Mouse (Mus musculus) stomach, embryonic 15.5 days (tissue): ENCODE measurements around the gene Asic2. TPM values are rescaled to one million over a fixed set of nuclear protein-coding genes. Genes with fewer than 3 reads are reported as not detected.

Source experiments
- ATAC-seq: fragments of 200-750 bp; cut with Nextera tagmentation; 2 replicates; pipeline ENCODE4 v1.8.0; 2017; ENCODE audit warnings: low read depth, moderate number of reproducible peaks, moderate TSS enrichment; ENCODE audit not compliant: insufficient read depth, low FRiP score
- H3K27ac ChIP-seq: fragments of 300-500 bp; sonication (generic); 2 replicates; pipeline ENCODE4 v1.5.1; 2015; ENCODE audit warnings: mild to moderate bottlenecking, inconsistent platforms
- H3K27me3 ChIP-seq: fragments of 300-500 bp; sonication (generic); replicated peaks from 2 replicates; pipeline ENCODE4 v1.6.1; 2015; ENCODE audit warnings: inconsistent platforms
- H3K36me3 ChIP-seq: fragments of 300-500 bp; sonication (generic); 2 replicates; pipeline ENCODE4 v1.6.1; 2015; ENCODE audit warnings: inconsistent platforms
- H3K4me1 ChIP-seq: fragments of 300-500 bp; sonication (generic); 2 replicates; pipeline ENCODE4 v1.6.1; 2015; ENCODE audit warnings: inconsistent platforms
- H3K4me2 ChIP-seq: fragments of 300-500 bp; sonication (generic); 2 replicates; pipeline ENCODE4 v1.6.1; 2015; ENCODE audit warnings: mild to moderate bottlenecking, inconsistent platforms
- H3K4me3 ChIP-seq: fragments of 300-500 bp; sonication (generic); replicated peaks from 2 replicates; pipeline ENCODE4 v1.5.1; 2015; ENCODE audit warnings: inconsistent platforms
- H3K9ac ChIP-seq: fragments of 300-500 bp; sonication (generic); 2 replicates; pipeline ENCODE4 v1.6.1; 2015; ENCODE audit warnings: inconsistent platforms
- H3K9me3 ChIP-seq: fragments of 300-500 bp; sonication (generic); 2 replicates; pipeline ENCODE4 v1.6.1; 2016; ENCODE audit warnings: inconsistent platforms
- WGBS: fragments of 180-500 bp; shearing (Covaris S2); methylation state at CpG from one replicate; pipeline ENCODE4 v1.1.7; 2015; 5-methylcytosine and 5-hydroxymethylcytosine counted together
- polyA plus RNA-seq: library from polyadenylated mRNA; unstranded; fragments of >200 nt; fragmentation: Nextera tagmentation; extraction: Ambion mirVana; gene quantifications from 2 replicates; pipeline ENCODE4 v1.2.1, GENCODE M21; 2015

Gene Asic2
- polyA plus RNA-seq, 1 experiment from 2014 or later, result 0.65 TPM

DNA sequence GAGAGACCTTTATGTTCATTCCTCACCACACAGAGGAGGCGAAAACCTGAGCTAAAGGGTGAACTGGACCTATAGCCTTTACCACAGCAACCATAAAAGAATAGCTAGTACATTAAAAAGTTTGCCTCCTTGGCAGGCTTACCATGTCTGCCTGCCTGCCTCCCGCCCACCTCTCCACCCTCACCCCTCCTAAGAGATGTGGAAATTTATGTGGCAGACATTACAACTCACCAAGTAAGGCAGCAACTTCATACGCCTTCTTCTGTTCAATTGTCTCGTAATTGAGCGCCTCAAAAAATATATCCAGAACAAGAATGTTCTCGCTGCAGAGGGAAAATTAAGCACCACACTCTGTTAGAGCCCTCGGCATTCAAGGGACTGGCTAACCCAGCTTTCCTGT lies 1081.9 kb downstream of the Asic2 start:
- H3K9me3 ChIP-seq, result no peaks in the 10 kb centered on the region
- no peaks in the 10 kb centered on the region for H3K27me3 ChIP-seq
- ATAC-seq, result no peak
- H3K36me3 ChIP-seq, result no peaks in the 10 kb centered on the region
- H3K4me1 ChIP-seq, result no peaks in the 10 kb centered on the region
- no peak overlapping the region for H3K27ac ChIP-seq
- no peak overlapping the region for H3K4me2 ChIP-seq
- WGBS, result 69% methylated on average over 7 of the region's 7 CpGs
- no peak overlapping the region for H3K9ac ChIP-seq
- no peak overlapping the region for H3K4me3 ChIP-seq

DNA sequence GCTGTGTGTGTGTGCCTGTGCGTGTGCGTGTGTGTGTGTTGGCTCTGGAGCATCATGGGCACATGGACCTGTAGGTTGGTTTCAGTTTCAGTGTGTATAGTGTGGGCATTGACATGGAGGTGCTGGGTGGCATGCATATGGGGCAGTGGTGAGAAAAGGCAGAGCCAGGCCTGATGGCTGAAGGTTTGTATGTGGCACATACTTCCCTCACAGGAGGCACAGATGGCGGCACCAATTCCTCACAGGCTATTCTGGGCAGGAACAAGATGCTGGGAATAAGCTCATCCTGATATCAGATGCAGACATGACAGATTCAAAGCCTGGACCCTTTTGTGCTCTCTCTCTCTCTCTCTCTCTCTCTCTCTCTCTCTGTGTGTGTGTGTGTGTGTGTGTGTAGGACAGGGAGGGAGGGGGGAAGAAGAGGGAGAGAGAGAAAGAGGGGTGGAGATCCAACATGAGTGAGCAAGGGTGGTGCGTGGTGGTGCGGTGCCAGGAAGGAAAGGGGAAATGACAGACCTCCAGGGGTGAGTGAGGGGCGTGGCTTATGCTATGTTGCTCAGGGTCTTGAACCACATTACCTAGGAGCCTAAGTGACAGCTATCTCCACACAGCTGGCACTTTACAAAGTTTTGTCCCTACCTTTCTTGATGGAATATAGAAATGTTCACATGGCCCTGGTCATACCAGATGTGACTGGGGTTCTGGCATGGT lies 1083.6 kb downstream of the Asic2 start:
- H3K9me3 ChIP-seq, result no peaks in the 10 kb centered on the region
- no peak overlapping the region for H3K4me3 ChIP-seq
- no peaks in the 10 kb centered on the region for H3K27me3 ChIP-seq
- no peak overlapping the region for H3K27ac ChIP-seq
- no peak overlapping the region for H3K9ac ChIP-seq
- H3K4me2 ChIP-seq, result no peak overlapping the region
- no peak for ATAC-seq
- 68% methylated on average over 6 of the region's 6 CpGs for WGBS
- no peaks in the 10 kb centered on the region for H3K36me3 ChIP-seq
- H3K4me1 ChIP-seq, result no peaks in the 10 kb centered on the region

DNA sequence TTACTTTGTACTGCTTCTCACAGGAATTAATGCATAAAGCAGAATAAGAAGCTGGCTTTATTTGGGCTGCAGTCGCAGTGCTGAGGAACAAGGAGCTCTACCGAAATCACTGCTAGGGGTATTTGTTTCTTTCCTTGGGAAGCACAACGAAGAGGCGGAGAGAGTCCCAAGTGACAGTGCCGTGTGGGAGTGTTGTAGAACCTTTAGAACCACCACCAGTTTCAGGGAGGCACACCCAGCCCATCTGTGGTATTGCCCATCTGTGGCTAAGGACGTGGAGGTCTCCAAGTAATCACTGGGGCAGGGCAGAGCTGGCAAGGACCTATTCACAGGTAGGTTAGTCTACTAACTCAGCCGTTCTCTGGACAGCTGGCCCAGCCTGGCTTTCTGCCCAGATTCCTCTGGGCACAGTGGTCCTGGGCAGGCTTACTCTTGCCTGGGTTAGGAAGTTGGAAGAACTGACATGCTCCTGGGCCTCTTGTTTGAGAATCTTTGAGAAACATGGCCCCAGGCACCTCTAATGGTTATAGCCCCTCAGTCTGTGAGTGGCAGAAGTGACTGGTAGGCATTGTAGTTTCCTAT lies 1085.9 kb downstream of the Asic2 start:
- Histone ChIP-seq H3K9ac (no peak overlapping the region), H3K4me2 (no peak overlapping the region)

DNA sequence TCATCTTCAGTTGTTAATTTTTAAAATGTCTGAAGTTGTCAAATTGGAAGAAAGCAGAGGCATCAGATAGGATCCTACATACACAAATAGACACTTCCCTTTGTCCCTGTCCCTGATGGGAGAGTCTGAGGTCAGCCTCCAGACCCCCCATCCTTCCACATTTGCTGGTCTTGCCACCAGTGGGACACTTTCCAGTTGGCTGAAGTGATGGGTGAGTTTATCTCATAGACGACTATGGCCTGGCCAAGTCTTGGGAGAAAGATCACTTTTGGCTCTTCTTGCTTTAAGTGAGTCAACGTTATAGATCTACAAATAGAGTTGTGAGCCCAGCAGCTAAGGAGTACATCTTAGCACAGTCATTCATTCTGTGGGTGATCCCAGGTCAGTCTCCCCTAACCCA lies 1090.2 kb downstream of the Asic2 start:
- no peak overlapping the region for H3K27ac ChIP-seq
- no peak overlapping the region for H3K9ac ChIP-seq
- H3K4me1 ChIP-seq, result no peaks in the 10 kb centered on the region
- WGBS, result 69% methylated on average over 2 of the region's 2 CpGs
- H3K9me3 ChIP-seq, result no peaks in the 10 kb centered on the region
- no peak for ATAC-seq
- H3K4me2 ChIP-seq, result no peak overlapping the region
- no peak overlapping the region for H3K4me3 ChIP-seq
- H3K36me3 ChIP-seq, result no peaks in the 10 kb centered on the region
- no peaks in the 10 kb centered on the region for H3K27me3 ChIP-seq

More for the DNA sequence above, 1085.9 kb downstream of the Asic2 start:
- no peaks in the 10 kb centered on the region for H3K36me3 ChIP-seq
- no peak overlapping the region for H3K27ac ChIP-seq
- 80% methylated on average over 7 of the region's 7 CpGs for WGBS
- H3K9me3 ChIP-seq, result no peaks in the 10 kb centered on the region
- no peak overlapping the region for H3K4me3 ChIP-seq
- H3K4me1 ChIP-seq, result no peaks in the 10 kb centered on the region
- ATAC-seq, result no peak
- no peaks in the 10 kb centered on the region for H3K27me3 ChIP-seq

DNA sequence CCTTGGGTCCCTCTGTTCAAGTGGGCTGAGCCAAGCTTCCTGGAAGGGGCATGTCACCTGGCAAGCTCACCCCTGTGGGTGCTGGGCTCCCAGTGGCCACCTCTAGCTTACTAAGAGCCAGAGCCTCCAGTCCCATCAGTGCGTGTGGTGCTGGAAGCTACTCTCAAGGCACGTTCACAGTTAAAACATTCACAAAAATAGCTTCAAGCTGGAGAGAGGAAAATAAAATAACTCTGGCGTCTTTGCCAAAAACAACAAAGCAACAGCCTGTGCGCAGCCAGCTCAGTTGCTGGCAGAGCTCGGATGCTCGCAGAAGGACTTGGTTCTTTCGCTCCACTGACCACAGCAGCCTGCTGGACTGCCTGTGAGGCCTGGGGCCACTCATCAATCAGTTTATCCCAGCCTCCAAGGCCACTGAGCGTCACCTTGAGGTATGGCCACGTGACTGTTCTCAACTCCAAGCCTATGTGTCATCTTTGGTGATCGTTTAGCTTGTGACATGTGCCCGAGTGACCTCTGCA lies 1091.1 kb downstream of the Asic2 start:
- Histone ChIP-seq H3K4me2 (no peak overlapping the region), H3K36me3 (no peaks in the 10 kb centered on the region), H3K27me3 (no peaks in the 10 kb centered on the region), H3K4me1 (no peaks in the 10 kb centered on the region), H3K9ac (no peak overlapping the region), H3K4me3 (no peak overlapping the region), H3K9me3 (no peaks in the 10 kb centered on the region), H3K27ac (no peak overlapping the region)
- no peak for ATAC-seq
- 53% methylated on average over 11 of the region's 11 CpGs for WGBS

DNA sequence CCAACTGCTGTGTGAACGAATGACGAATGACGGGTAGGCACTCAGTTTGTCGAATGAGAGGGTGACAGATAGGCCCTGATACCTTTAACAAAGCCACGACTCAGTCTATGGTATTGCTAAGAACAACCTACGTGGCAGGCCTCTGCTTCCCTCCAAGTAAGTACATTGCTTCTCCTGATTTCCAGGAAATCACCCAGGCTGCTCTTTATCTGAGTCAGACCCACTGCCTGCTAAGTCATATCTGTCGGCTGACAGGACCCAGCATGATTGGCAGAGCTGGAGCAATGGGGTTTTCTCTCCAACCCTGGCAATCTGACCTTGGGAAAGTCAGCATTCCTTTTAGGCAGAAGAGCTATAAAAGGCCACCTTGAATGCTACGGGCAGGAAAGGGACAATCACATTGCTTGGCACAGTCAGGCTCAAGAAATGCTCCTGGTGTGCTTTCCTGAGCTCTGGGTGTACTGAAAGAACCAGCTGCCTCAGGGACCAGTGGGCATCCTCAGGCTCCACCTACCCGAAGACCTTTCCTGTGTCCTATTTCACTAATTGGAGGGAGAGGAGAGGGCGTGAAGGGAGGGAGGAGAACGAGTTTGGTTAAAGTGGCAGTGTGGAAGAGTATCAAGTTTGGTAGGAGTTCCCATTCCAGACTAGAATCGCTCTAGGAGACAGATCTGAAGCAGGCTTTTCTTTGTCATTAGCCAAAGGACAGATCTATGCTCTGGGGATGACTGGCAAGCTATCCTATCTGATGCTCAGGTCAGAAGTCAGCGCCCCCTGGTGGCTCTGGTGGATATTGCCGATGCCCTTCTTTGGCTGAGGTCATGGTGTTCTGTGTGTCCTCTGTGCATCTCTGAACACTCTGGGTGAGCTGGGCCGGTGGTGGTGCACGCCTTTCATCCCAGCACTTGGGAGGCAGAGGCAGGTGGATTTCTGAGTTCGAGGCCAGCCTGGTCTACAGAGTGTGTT lies 1095.5 kb downstream of the Asic2 start:
- no peak overlapping the region for H3K9ac ChIP-seq
- WGBS, result 59% methylated on average over 17 of the region's 17 CpGs
- H3K4me3 ChIP-seq, result no peak overlapping the region
- no peaks in the 10 kb centered on the region for H3K27me3 ChIP-seq
- no peaks in the 10 kb centered on the region for H3K36me3 ChIP-seq
- H3K27ac ChIP-seq, result no peak overlapping the region
- no peaks in the 10 kb centered on the region for H3K4me1 ChIP-seq
- H3K4me2 ChIP-seq, result no peak overlapping the region
- H3K9me3 ChIP-seq, result no peaks in the 10 kb centered on the region
- peak; percentile 84 for ATAC-seq

DNA sequence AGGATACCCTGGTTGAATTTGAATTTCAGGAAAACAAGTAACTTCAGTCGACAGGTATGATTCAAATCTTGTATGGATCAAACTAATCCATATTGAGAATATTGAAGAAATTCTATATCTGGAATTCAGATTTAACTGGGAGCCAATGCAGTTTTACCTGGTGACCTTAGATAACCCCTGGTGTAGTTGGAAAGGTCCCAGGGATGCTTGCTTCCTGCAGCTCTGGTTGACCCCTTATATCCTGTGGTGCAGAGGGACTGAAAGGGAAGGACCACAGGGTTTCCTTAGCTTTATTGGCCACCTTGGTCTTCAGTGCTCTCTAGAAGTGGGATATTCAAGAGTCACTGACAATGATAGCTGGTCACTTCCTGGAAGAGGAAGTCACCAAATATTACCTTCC lies 1100.2 kb downstream of the Asic2 start:
- no peaks in the 10 kb centered on the region for H3K27me3 ChIP-seq
- H3K27ac ChIP-seq, result no peak overlapping the region
- WGBS, result 89% methylated on average over 1 of the region's 1 CpGs

DNA sequence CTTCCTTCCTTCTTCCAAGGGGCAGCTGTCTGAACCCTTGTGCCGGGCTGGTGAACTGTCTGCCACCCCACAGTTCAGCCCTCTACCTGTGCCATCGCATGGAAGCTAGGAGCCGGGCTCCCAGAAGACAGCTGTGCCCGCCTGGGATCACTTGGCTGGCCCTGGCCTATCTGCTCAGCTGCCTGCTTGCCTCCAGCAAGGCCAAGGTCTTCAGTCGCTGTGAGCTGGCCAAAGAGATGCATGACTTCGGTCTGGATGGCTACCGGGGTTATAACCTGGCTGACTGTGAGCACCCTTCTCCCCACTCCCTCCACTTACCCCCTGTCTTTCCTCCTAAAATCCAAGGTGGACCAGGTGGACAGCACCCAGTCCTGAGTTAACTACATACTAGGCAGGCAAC lies 1105.3 kb downstream of the Asic2 start:
- Histone ChIP-seq H3K9ac (no peak overlapping the region), H3K4me3 (no peak overlapping the region), H3K4me1 (no peaks in the 10 kb centered on the region), H3K27me3 (no peaks in the 10 kb centered on the region), H3K36me3 (no peaks in the 10 kb centered on the region), H3K9me3 (no peaks in the 10 kb centered on the region), H3K27ac (no peak overlapping the region), H3K4me2 (no peak overlapping the region)
- WGBS, result 89% methylated on average over 7 of the region's 7 CpGs
- ATAC-seq, result no peak

More for the DNA sequence above, 1100.2 kb downstream of the Asic2 start:
- Histone ChIP-seq H3K4me2 (no peak overlapping the region), H3K4me3 (no peak overlapping the region), H3K9me3 (no peaks in the 10 kb centered on the region), H3K9ac (no peak overlapping the region), H3K4me1 (no peaks in the 10 kb centered on the region), H3K36me3 (no peaks in the 10 kb centered on the region)
- ATAC-seq, result no peak

DNA sequence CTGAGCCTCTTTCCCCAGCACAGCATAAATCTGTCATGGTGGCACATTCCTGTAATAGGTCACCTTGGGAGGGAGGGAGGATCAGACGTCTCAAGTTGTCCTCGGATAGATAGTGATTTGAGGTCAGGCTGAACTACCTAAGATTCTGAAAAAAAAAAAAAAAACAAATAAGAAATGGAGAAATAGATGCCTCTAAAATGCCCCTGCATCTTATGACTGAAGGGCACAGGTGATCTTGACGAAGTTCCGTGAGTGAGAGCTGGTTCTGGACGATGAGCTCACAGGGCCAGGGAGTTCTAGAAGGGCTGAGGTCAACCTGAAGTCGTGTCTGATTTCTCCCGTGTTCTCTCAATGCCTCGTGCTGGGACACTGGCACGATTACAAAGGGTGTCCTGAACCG lies 1110.2 kb downstream of the Asic2 start, which contains the start of gene Spaca3:
TSS of gene Spaca3 (plus strand) at position 301 of the 400 bp plus-strand sequence.
- H3K9me3 ChIP-seq, result no peaks in the 10 kb centered on the region
- no peak within 1 kb of the TSS for H3K9ac ChIP-seq
- no peak within 1 kb of the TSS for H3K4me2 ChIP-seq

DNA sequence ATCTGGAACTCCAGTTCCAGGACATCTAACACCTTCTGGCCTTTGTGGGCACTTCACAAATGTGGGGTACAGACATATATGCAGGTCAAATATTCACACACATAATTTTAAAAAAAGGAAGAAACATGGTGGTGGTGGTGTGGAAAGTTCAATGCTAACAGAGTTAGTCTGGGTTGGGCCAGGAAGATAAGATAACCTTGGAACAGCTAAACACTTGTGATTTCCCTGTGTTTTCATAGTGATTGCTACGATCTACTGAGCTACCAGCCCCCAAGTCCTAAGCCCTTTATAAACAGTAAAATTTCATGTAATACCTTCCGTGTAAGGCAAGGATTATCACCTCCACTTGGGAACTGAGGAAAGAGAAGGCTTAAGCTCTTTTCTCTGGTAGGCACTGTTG lies 1111.4 kb downstream of the Asic2 start:
- ATAC-seq, result no peak
- 48% methylated on average over 2 of the region's 2 CpGs for WGBS

More for the DNA sequence above, 1110.2 kb downstream of the Asic2 start, which contains the start of gene Spaca3:
- Histone ChIP-seq H3K36me3 (no peaks in the 10 kb centered on the region), H3K4me1 (0 out of 2 replicates have a peak, but pooled peaks cover 5% of the 10 kb centered on the region), H3K27me3 (no peaks in the 10 kb centered on the region), H3K4me3 (no peak within 1 kb of the TSS), H3K27ac (0 out of 2 replicates have a peak within 1 kb of the TSS, but pooled peaks have one; percentile 18)
- WGBS, result 72% methylated on average over 10 of the region's 10 CpGs
- ATAC-seq, result no peak

DNA sequence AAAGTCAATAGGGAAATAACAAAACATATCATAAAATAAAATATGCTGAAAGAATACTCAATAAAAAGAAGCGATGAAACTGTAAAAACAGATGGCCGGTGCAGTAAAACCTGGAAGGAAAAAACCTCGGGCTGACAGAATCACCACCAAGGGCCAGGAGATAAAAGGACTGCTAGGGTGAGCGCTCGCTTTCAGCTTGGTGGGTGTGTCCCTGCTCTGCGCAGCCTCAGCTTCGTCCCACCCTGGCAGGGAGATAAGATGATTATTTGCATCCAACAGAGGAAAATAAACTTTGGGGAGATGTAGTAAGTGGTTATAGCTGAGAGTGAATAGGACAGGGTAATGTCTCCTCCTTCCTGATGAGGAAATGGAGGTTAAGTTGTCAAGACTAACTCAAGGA lies 1113.3 kb downstream of the Asic2 start:
- Histone ChIP-seq H3K4me2 (no peak overlapping the region), H3K36me3 (no peaks in the 10 kb centered on the region), H3K4me3 (no peak overlapping the region), H3K9ac (no peak overlapping the region), H3K27me3 (no peaks in the 10 kb centered on the region), H3K27ac (no peak overlapping the region), H3K9me3 (no peaks in the 10 kb centered on the region), H3K4me1 (0 out of 2 replicates have a peak, but pooled peaks cover 5% of the 10 kb centered on the region)
- WGBS, result 40% methylated on average over 7 of the region's 7 CpGs
- peak; percentile 52; the same call in 1 of the 2 replicates for ATAC-seq

More for the DNA sequence above, 1111.4 kb downstream of the Asic2 start:
- no peaks in the 10 kb centered on the region for H3K36me3 ChIP-seq
- H3K4me1 ChIP-seq, result 0 out of 2 replicates have a peak, but pooled peaks cover 5% of the 10 kb centered on the region
- no peaks in the 10 kb centered on the region for H3K9me3 ChIP-seq
- no peaks in the 10 kb centered on the region for H3K27me3 ChIP-seq
- H3K27ac ChIP-seq, result 0 out of 2 replicates have a peak overlapping the region, but pooled peaks have one; percentile 18
- H3K4me3 ChIP-seq, result no peak overlapping the region
- H3K4me2 ChIP-seq, result no peak overlapping the region
- H3K9ac ChIP-seq, result no peak overlapping the region
